Mouse (Mus musculus) E14TG2a.4 (cell line): ENCODE measurements around the gene Foxo1.

Experiments
- CTCF ChIP-seq: conservative IDR thresholded peaks from 2 replicates; pipeline ENCODE4 v1.5.1; 2014; ENCODE audit warnings: low read length
- NANOG ChIP-seq: IDR thresholded peaks from 2 replicates; pipeline ENCODE4 v1.6.1; 2014; ENCODE audit warnings: borderline replicate concordance, low read length, mixed read lengths
- POU5F1 ChIP-seq: IDR thresholded peaks from 2 replicates; pipeline ENCODE4 v1.6.1; 2014; ENCODE audit warnings: low read length, borderline replicate concordance

DNA sequence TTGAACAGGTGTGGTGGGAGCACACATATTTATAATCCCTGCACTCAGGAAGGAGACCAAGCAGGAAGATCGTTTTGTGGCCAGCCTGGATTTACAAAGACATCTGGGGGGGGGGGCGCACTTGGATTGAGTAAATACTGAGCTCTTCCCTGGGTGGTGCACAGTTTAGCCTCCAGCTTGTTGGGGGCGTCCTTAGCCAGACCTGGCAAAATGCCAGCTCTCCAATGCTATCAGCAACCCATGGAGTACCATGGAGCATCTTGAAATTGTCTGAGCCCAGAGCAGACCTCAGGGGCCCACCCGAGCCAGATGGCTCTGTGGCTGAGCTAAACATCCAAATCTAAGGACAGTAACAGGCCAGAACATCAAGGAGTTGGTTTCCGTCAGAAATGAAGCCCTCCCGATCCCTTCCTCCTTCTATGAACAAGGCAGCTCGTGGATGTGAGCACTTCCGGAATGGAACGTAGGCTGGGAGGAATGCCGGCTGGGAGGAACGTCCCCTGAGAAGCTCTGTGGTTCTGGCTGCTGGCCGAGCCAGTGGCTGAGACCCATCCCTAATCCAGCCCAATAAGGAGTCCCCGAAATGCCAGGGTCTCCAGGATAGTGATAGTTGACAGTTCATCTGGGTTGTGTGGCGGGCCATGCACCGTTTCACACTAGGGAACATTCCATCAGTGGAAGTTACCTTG lies 89.3 kb downstream of the Foxo1 start:
- TF ChIP-seq CTCF: no peak
- no peak for TF ChIP-seq NANOG
- TF ChIP-seq POU5F1: no peak
